Mouse (Mus musculus) liver, embryonic 14.5 days (tissue): ENCODE measurements around the gene Brinp1.
"Not testable (repeated sequence)": the region's sequence is repeated elsewhere in the genome, so short reads cannot be mapped to it uniquely, and the experiment has no call there.

Experiments used
- CTCF ChIP-seq: IDR thresholded peaks from 2 replicates; pipeline ENCODE4 v1.5.1; 2016; ENCODE audit warnings: antibody characterized with exemption, low read depth, control low read depth
- EP300 ChIP-seq: IDR thresholded peaks from 2 replicates; pipeline ENCODE4 v1.6.1; 2016; ENCODE audit warnings: antibody characterized with exemption, low read depth

DNA sequence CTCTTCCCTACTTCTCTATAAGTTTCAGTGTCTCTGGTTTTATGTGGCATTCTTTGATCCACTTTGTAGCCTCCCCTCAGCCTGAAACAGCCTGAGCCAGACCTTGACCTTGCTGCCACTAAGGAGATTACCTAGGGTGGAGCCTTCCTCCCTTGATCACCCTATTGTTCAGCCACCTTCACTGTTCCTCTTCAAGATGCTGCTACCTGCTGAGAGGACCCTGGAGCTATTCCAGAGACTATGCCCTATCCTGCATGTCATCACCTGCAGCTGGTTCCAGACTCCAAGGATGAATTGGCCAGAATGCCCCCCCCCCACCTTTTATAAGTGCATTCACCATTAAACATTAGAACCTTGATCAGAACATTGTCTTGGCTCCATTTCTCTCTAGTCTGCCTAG, 140.2 kb downstream of the Brinp1 start:
- not testable (repeated sequence) for TF ChIP-seq CTCF, EP300
